Mouse (Mus musculus) neural tube, embryonic 12.5 days (tissue): ENCODE data around the gene Mgmt. TPM values are rescaled to one million over a fixed set of nuclear protein-coding genes. Genes with fewer than 3 reads are reported as not detected.
A peak's percentile ranks its signal among the peaks of the same experiment; 100 is the strongest.

ENCODE experiments used
- ATAC-seq: fragments of 200-750 bp; cut with Nextera tagmentation; 2 replicates; pipeline ENCODE4 v1.8.0; 2017; ENCODE audit warnings: low read depth, mild to moderate bottlenecking, moderate TSS enrichment, moderate library complexity; ENCODE audit not compliant: low FRiP score
- H3K27ac ChIP-seq: fragments of 300-500 bp; sonication (generic); 2 replicates; pipeline ENCODE4 v1.5.1; 2016
- H3K27me3 ChIP-seq: fragments of 300-500 bp; sonication (generic); replicated peaks from 2 replicates; pipeline ENCODE4 v1.6.1; 2016; ENCODE audit warnings: mild to moderate bottlenecking
- H3K36me3 ChIP-seq: fragments of 300-500 bp; sonication (generic); 2 replicates; pipeline ENCODE4 v1.6.1; 2016; ENCODE audit warnings: mild to moderate bottlenecking
- H3K4me1 ChIP-seq: fragments of 300-500 bp; sonication (generic); 2 replicates; pipeline ENCODE4 v1.6.1; 2016
- H3K4me2 ChIP-seq: fragments of 300-500 bp; sonication (generic); replicated peaks from 2 replicates; pipeline ENCODE4 v1.6.1; 2016; ENCODE audit warnings: mild to moderate bottlenecking
- H3K4me3 ChIP-seq: fragments of 300-500 bp; sonication (generic); 2 replicates; pipeline ENCODE4 v1.5.1; 2016
- H3K9ac ChIP-seq: fragments of 300-500 bp; sonication (generic); 2 replicates; pipeline ENCODE4 v1.6.1; 2016; ENCODE audit warnings: mild to moderate bottlenecking
- H3K9me3 ChIP-seq: fragments of 300-500 bp; sonication (generic); 2 replicates; pipeline ENCODE4 v1.6.1; 2016; ENCODE audit warnings: mild to moderate bottlenecking
- WGBS: fragments of 180-500 bp; shearing (Covaris S2); methylation state at CpG from one replicate; pipeline ENCODE4 v1.1.7; 2016; 5-methylcytosine and 5-hydroxymethylcytosine counted together
- polyA plus RNA-seq: library from polyadenylated mRNA; unstranded; fragments of >200 nt; fragmentation: Nextera tagmentation; extraction: Ambion mirVana; gene quantifications from 2 replicates; pipeline ENCODE4 v1.2.1, GENCODE M21; 2016

The Mgmt gene
- polyA plus RNA-seq, 1 experiment from 2014 or later = 2.6 TPM

DNA sequence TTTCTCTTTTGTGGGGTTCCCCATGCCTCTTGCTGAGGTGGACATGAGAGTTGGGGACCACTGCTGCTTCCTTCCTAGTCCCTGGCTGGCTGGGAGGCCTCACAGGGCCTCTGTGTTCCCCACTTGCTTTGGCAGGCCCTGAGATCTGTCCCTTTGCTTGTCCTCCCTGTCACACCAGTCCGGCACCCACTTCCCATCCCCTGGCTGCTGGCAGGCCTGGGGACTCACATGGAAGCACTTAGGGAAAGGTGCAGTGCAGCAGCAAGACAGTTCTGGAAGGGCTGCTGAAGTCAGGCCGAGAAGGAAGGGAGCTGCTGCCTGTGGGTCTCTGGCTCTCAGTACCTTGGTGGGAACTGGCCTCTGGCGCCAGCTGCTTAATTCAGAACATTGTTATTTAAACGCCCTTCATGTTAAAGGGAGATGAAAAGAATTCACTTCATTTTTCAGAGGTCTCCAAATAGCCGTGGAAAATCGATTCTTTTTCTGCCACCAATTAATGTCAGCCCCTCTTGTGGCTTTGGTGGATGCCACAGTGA lies 53.9 kb downstream of the Mgmt start:
- H3K36me3 ChIP-seq = no peaks in the 10 kb centered on the region
- no peak overlapping the region for H3K9ac ChIP-seq
- no peak overlapping the region for H3K27ac ChIP-seq
- peaks cover 19% of the 10 kb centered on the region for H3K4me1 ChIP-seq
- no peaks in the 10 kb centered on the region for H3K9me3 ChIP-seq
- H3K4me2 ChIP-seq = no peak overlapping the region
- no peak for ATAC-seq
- WGBS = 40% methylated on average over 6 of the region's 6 CpGs
- H3K27me3 ChIP-seq = no peaks in the 10 kb centered on the region; the same call in 1 of the 2 replicates
- no peak overlapping the region for H3K4me3 ChIP-seq

GRCm38 (mm10) chr7:136952608-136953007 lies 58.2 kb downstream of the Mgmt start:
- WGBS = 35% methylated on average over 7 of the region's 7 CpGs
- Histone ChIP-seq H3K27ac (no peak overlapping the region), H3K4me3 (no peak overlapping the region), H3K9me3 (no peaks in the 10 kb centered on the region), H3K27me3 (no peaks in the 10 kb centered on the region), H3K9ac (no peak overlapping the region), H3K4me1 (peaks cover 27% of the 10 kb centered on the region), H3K36me3 (no peaks in the 10 kb centered on the region), H3K4me2 (no peak overlapping the region)
- ATAC-seq = no peak

- Histone ChIP-seq H3K4me2 (no peak overlapping the region), H3K9ac (no peak overlapping the region), H3K27me3 (no peaks in the 10 kb centered on the region), H3K4me3 (no peak overlapping the region), H3K36me3 (no peaks in the 10 kb centered on the region), H3K4me1 (peaks cover 23% of the 10 kb centered on the region), H3K27ac (no peak overlapping the region), H3K9me3 (no peaks in the 10 kb centered on the region)
- 31% methylated on average over 3 of the region's 3 CpGs for WGBS
- 0 out of 2 replicates have a peak, but pooled peaks have one; percentile 41 for ATAC-seq
These were observed 58.8 kb downstream of the Mgmt start for GRCm38 (mm10) chr7:136953251-136953650.

DNA sequence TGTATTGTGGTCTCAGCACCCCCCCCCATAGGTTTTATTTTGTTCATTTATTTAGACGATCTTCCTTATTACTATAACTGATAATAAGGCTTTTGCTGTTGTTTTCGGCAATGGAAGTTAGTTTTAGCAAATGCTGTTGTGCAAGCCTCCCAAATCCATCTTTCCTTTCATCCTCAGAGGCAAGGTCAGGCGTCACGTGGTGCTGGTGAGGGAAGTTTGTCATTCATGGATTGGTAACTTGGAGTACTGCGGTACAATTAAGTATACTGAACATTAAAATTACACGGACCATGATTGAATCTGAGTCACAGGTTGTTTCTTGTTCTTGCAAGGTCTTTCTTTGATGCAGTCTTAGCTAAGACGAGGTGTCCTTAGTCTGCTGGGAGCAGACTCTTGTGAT lies 77.9 kb downstream of the Mgmt start:
- 96% methylated on average over 7 of the region's 7 CpGs for WGBS
- Histone ChIP-seq H3K27ac (no peak overlapping the region), H3K4me2 (no peak overlapping the region), H3K4me3 (no peak overlapping the region), H3K36me3 (no peaks in the 10 kb centered on the region), H3K4me1 (peaks cover 7% of the 10 kb centered on the region; the same call in 1 of the 2 replicates), H3K9me3 (no peaks in the 10 kb centered on the region), H3K27me3 (no peaks in the 10 kb centered on the region), H3K9ac (no peak overlapping the region)
- ATAC-seq = no peak

DNA sequence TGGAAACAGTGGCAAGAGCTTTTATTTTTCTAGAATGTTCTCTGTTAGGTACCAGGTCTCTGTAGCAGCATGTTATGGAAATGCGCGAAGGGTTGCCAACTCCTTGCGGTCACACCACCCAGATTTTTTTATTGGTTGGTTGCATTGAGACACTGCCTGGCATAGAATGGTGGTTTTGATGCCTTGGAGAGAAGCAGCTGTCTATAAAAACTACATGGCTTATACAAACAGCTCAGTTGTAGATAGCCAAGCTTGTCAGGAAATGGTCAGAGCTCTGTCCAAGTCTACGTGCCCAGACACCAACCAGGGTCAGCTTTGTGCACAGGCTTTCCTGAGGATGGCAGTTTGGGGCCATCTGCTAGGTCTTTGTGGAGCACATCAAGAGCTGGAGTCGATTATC lies 80.6 kb downstream of the Mgmt start:
- Histone ChIP-seq H3K4me2 (no peak overlapping the region), H3K27ac (no peak overlapping the region), H3K9ac (no peak overlapping the region), H3K27me3 (no peaks in the 10 kb centered on the region), H3K9me3 (no peaks in the 10 kb centered on the region), H3K4me3 (no peak overlapping the region), H3K4me1 (peaks cover 6% of the 10 kb centered on the region; the same call in 1 of the 2 replicates), H3K36me3 (no peaks in the 10 kb centered on the region)
- no peak for ATAC-seq
- WGBS = 93% methylated on average over 5 of the region's 5 CpGs

- Histone ChIP-seq H3K9me3 (no peaks in the 10 kb centered on the region), H3K4me1 (peaks cover 19% of the 10 kb centered on the region), H3K27ac (no peak overlapping the region), H3K9ac (no peak overlapping the region), H3K4me2 (no peak overlapping the region), H3K27me3 (no peaks in the 10 kb centered on the region), H3K4me3 (no peak overlapping the region), H3K36me3 (no peaks in the 10 kb centered on the region)
- 85% methylated on average over 15 of the region's 15 CpGs for WGBS
- no peak for ATAC-seq
These were observed 103.0 kb downstream of the Mgmt start for GRCm38 (mm10) chr7:136997456-136997855.

DNA sequence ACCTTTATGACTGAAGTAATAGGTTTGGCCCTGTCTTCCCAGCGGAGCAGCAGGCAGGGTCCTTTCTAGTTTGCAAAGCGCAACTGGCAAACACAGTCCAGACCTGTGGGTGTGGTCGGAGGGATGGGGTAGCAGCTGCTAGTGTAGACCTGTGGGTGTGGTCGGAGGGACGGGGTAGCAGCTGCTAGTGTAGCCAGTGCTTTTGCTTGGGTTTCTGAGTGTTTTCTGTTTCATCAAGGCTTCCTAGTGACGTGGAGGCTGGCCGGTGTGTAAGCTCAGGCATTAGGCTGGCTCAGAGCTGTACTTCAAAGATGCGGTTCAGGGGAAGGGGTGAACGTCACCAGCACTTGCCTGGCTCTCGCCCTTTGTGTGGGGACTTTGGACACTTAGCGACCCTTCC lies 106.3 kb downstream of the Mgmt start:
- Histone ChIP-seq H3K4me2 (no peak overlapping the region; the same call in 1 of the 2 replicates), H3K4me3 (no peak overlapping the region), H3K9ac (no peak overlapping the region), H3K9me3 (no peaks in the 10 kb centered on the region), H3K27me3 (no peaks in the 10 kb centered on the region), H3K36me3 (no peaks in the 10 kb centered on the region), H3K27ac (no peak overlapping the region), H3K4me1 (peaks cover 30% of the 10 kb centered on the region)
- 0 out of 2 replicates have a peak, but pooled peaks have one; percentile 33 for ATAC-seq
- WGBS = 54% methylated on average over 11 of the region's 11 CpGs

GRCm38 (mm10) chr7:137001215-137001614 lies 106.8 kb downstream of the Mgmt start:
- H3K4me2 ChIP-seq = no peak overlapping the region; the same call in 1 of the 2 replicates
- WGBS = 52% methylated on average over 15 of the region's 15 CpGs
- ATAC-seq = no peak
- no peak overlapping the region for H3K4me3 ChIP-seq
- no peaks in the 10 kb centered on the region for H3K9me3 ChIP-seq
- no peak overlapping the region for H3K9ac ChIP-seq
- H3K4me1 ChIP-seq = peaks cover 30% of the 10 kb centered on the region
- H3K27me3 ChIP-seq = no peaks in the 10 kb centered on the region
- H3K36me3 ChIP-seq = no peaks in the 10 kb centered on the region
- no peak overlapping the region for H3K27ac ChIP-seq

GRCm38 (mm10) chr7:137001783-137002182 lies 107.4 kb downstream of the Mgmt start:
- Histone ChIP-seq H3K36me3 (no peaks in the 10 kb centered on the region), H3K4me3 (no peak overlapping the region), H3K9ac (no peak overlapping the region), H3K27ac (no peak overlapping the region), H3K27me3 (no peaks in the 10 kb centered on the region), H3K9me3 (no peaks in the 10 kb centered on the region), H3K4me2 (no peak overlapping the region), H3K4me1 (peaks cover 30% of the 10 kb centered on the region)
- no peak for ATAC-seq
- 56% methylated on average over 5 of the region's 5 CpGs for WGBS

GRCm38 (mm10) chr7:137002431-137002830 lies 108.0 kb downstream of the Mgmt start:
- Histone ChIP-seq H3K9ac (no peak overlapping the region), H3K9me3 (no peaks in the 10 kb centered on the region), H3K27ac (no peak overlapping the region), H3K4me3 (no peak overlapping the region), H3K4me2 (no peak overlapping the region), H3K4me1 (peaks cover 30% of the 10 kb centered on the region), H3K27me3 (no peaks in the 10 kb centered on the region), H3K36me3 (no peaks in the 10 kb centered on the region)
- ATAC-seq = no peak
- WGBS = 62% methylated on average over 3 of the region's 3 CpGs

DNA sequence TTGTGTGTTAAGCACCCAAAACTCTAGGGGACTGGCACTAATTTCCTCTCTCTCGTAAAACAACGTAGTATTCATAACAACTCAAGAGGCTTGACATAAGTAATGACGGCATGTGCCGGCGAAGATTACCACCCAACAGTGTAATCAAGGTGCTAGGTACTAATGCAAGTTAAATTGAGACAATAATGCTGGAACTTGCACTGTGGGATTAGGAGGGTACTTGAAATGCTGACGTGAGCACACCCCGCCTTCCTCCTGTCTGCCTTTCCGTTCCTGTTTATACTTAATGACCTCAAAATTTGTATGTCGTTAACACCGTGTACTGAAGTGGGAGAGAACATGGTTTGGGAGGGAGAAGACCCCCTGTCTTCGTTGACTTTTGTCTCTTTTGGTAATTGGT lies 110.9 kb downstream of the Mgmt start:
- no peak overlapping the region for H3K4me3 ChIP-seq
- 35% methylated on average over 11 of the region's 11 CpGs for WGBS
- no peaks in the 10 kb centered on the region for H3K36me3 ChIP-seq
- no peaks in the 10 kb centered on the region for H3K27me3 ChIP-seq
- H3K27ac ChIP-seq = no peak overlapping the region
- H3K9me3 ChIP-seq = no peaks in the 10 kb centered on the region
- H3K4me1 ChIP-seq = peaks cover 35% of the 10 kb centered on the region
- no peak overlapping the region for H3K9ac ChIP-seq
- ATAC-seq = 0 out of 2 replicates have a peak, but pooled peaks have one; percentile 18
- 0 out of 2 replicates have a peak overlapping the region, but pooled peaks have one; percentile 5 for H3K4me2 ChIP-seq

- 69% methylated on average over 6 of the region's 6 CpGs for WGBS
- Histone ChIP-seq H3K4me3 (no peak overlapping the region), H3K9ac (no peak overlapping the region), H3K4me2 (no peak overlapping the region), H3K27ac (no peak overlapping the region), H3K27me3 (no peaks in the 10 kb centered on the region), H3K36me3 (no peaks in the 10 kb centered on the region), H3K9me3 (no peaks in the 10 kb centered on the region), H3K4me1 (peaks cover 16% of the 10 kb centered on the region)
- no peak for ATAC-seq
These were observed 113.9 kb downstream of the Mgmt start for GRCm38 (mm10) chr7:137008321-137008720.

GRCm38 (mm10) chr7:137009732-137010275 lies 115.4 kb downstream of the Mgmt start:
- WGBS = 82% methylated on average over 19 of the region's 19 CpGs
- H3K27me3 ChIP-seq = no peaks in the 10 kb centered on the region
- H3K4me2 ChIP-seq = no peak overlapping the region
- H3K36me3 ChIP-seq = no peaks in the 10 kb centered on the region
- no peak overlapping the region for H3K4me3 ChIP-seq
- peaks cover 13% of the 10 kb centered on the region for H3K4me1 ChIP-seq
- no peaks in the 10 kb centered on the region for H3K9me3 ChIP-seq
- H3K9ac ChIP-seq = no peak overlapping the region
- peak; percentile 48; the same call in 1 of the 2 replicates for ATAC-seq
- no peak overlapping the region for H3K27ac ChIP-seq
